In the genomic region with DNA sequence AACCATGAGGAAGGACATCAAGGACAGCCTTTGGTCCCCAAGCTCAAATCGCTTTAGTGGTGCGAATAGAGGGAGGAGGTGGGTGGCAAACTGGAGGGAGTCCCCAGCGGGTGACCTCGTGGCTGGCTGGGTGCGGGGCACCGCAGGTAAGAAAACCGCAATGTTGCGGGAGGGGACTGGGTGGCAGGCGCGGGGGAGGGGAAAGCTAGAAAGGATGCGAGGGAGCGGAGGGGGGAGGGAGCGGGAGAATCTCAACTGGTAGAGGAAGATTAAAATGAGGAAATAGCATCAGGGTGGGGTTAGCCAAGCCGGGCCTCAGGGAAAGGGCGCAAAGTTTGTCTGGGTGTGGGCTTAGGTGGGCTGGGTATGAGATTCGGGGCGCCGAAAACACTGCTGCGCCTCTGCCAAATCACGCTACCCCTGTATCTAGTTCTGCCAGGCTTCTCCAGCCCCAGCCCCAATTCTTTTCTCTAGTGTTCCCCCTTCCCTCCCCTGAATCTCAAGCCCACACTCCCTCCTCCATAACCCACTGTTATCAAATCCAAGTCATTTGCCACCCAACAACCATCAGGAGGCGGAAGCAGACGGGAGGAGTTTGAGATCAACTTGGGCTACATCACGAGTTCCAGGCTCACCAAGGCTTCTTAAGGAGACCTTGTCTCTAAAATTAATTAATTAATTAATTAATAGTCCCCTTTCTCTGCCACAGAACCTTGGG, we compare ENCODE assay signal across 8 mouse cellular contexts. TPM values are rescaled to one million over a fixed set of nuclear protein-coding genes. Genes with fewer than 3 reads are reported as not detected.
DNase-seq lines count a peak whose midpoint lies in the region; ATAC-seq lines count a peak whose summit lies in the region.

No protein-coding gene starts in this region.

- H3K4me1 ChIP-seq in kidney, embryonic 14.5 days (ENCODE audit: control insufficient read depth, insufficient read depth, low read length), result 0 out of 2 replicates have a peak, but pooled peaks cover 10% of the 10 kb centered on the region
- peaks cover 15% of the 10 kb centered on the region for H3K4me1 ChIP-seq in forebrain, embryonic 12.5 days
- peaks cover 16% of the 10 kb centered on the region; the same call in 1 of the 2 replicates for H3K4me1 ChIP-seq in midbrain, embryonic 16.5 days (ENCODE audit: control insufficient read depth, insufficient read depth, low read length)

- 4% methylated on average over 23 of the region's 23 CpGs for WGBS in kidney, embryonic 14.5 days
- WGBS in forebrain, embryonic 12.5 days, result 4% methylated on average over 23 of the region's 23 CpGs
- 4% methylated on average over 22 of the region's 23 CpGs for WGBS in midbrain, embryonic 16.5 days

- peak overlapping the region; percentile 46 for H3K4me3 ChIP-seq in kidney, embryonic 14.5 days (ENCODE audit: low read length)
- H3K4me3 ChIP-seq in forebrain, embryonic 12.5 days (replicated peaks), result peak overlapping the region; percentile 36
- H3K4me3 ChIP-seq in midbrain, embryonic 16.5 days (ENCODE audit: low read depth, low read length), result peak overlapping the region; percentile 43

- no peak for DNase-seq in kidney, postnatal 36 days
- peak; percentile 39 for DNase-seq in NIH3T3 (ENCODE audit: low read depth)
- DNase-seq in kidney, postnatal 10 days, result peak; percentile 51
- no peak for DNase-seq in ovary, postnatal 36 days (ENCODE audit: low spot score)
- DNase-seq in Muller cell, postnatal 12 days (ENCODE audit: inconsistent ontology term), result no peak

- peak; percentile 18; the same call in 1 of the 2 replicates for ATAC-seq in kidney, embryonic 14.5 days (ENCODE audit: low FRiP score, low TSS enrichment)
- no peak for ATAC-seq in forebrain, embryonic 12.5 days (ENCODE audit: low FRiP score)
- peak; percentile 34; the same call in 1 of the 2 replicates for ATAC-seq in midbrain, embryonic 16.5 days

- H3K9ac ChIP-seq in kidney, embryonic 14.5 days (ENCODE audit: low read depth, low read length), result peak overlapping the region; percentile 47
- H3K9ac ChIP-seq in forebrain, embryonic 12.5 days, result peak overlapping the region; percentile 36
- peak overlapping the region; percentile 42 for H3K9ac ChIP-seq in midbrain, embryonic 16.5 days (ENCODE audit: low read depth, low read length)

- no peaks in the 10 kb centered on the region for H3K36me3 ChIP-seq in kidney, embryonic 14.5 days (ENCODE audit: control insufficient read depth, insufficient read depth, low read length)
- H3K36me3 ChIP-seq in forebrain, embryonic 12.5 days (replicated peaks), result no peaks in the 10 kb centered on the region
- no peaks in the 10 kb centered on the region for H3K36me3 ChIP-seq in midbrain, embryonic 16.5 days (ENCODE audit: control insufficient read depth, insufficient read depth, low read length)

- H3K4me2 ChIP-seq in kidney, embryonic 14.5 days (replicated peaks; ENCODE audit: low read depth, low read length), result peak overlapping the region; percentile 61
- peak overlapping the region; percentile 58 for H3K4me2 ChIP-seq in forebrain, embryonic 12.5 days
- peak overlapping the region; percentile 62 for H3K4me2 ChIP-seq in midbrain, embryonic 16.5 days (ENCODE audit: low read length)

- H3K27me3 ChIP-seq in kidney, embryonic 14.5 days (ENCODE audit: control insufficient read depth, insufficient read depth, low read length), result peaks cover 23% of the 10 kb centered on the region
- H3K27me3 ChIP-seq in forebrain, embryonic 12.5 days, result peaks cover 64% of the 10 kb centered on the region
- peaks cover 16% of the 10 kb centered on the region for H3K27me3 ChIP-seq in midbrain, embryonic 16.5 days (ENCODE audit: control insufficient read depth, insufficient read depth, low read depth, low read length)

- no peak overlapping the region for H3K27ac ChIP-seq in kidney, embryonic 14.5 days (ENCODE audit: low read depth, low read length)
- H3K27ac ChIP-seq in forebrain, embryonic 12.5 days, result no peak overlapping the region
- no peak overlapping the region for H3K27ac ChIP-seq in midbrain, embryonic 16.5 days (ENCODE audit: low read length)

- H3K9me3 ChIP-seq in kidney, embryonic 14.5 days (ENCODE audit: control insufficient read depth, low read length), result no peaks in the 10 kb centered on the region
- no peaks in the 10 kb centered on the region for H3K9me3 ChIP-seq in forebrain, embryonic 12.5 days
- no peaks in the 10 kb centered on the region for H3K9me3 ChIP-seq in midbrain, embryonic 16.5 days (replicated peaks; ENCODE audit: control insufficient read depth, low read length, poor library complexity, severe bottlenecking)

RNA-seq across cellular contexts. Expression of gene Thy1, which starts 0.7 kb away (rescaled TPM):
- polyA plus RNA-seq in kidney, embryonic 14.5 days (2014; fragmentation: Nextera tagmentation; extraction: Ambion mirVana), result 14.3 and 19.9 TPM in 2 replicates
- polyA plus RNA-seq in forebrain, embryonic 12.5 days (2016; fragmentation: Nextera tagmentation; extraction: Ambion mirVana), result not detected in 2 replicates
- 2.9 and 6.4 TPM in 2 replicates for polyA plus RNA-seq in midbrain, embryonic 16.5 days (2015; fragmentation: Nextera tagmentation; extraction: Ambion mirVana)

RNA-seq across cellular contexts. Expression of gene Usp2, which starts 23.0 kb away (rescaled TPM):
- 25.8 and 29.4 TPM in 2 replicates for polyA plus RNA-seq in kidney, embryonic 14.5 days (2014; fragmentation: Nextera tagmentation; extraction: Ambion mirVana)
- 10.2 and 14.6 TPM in 2 replicates for polyA plus RNA-seq in forebrain, embryonic 12.5 days (2016; fragmentation: Nextera tagmentation; extraction: Ambion mirVana)
- 6.7 and 9.7 TPM in 2 replicates for polyA plus RNA-seq in midbrain, embryonic 16.5 days (2015; fragmentation: Nextera tagmentation; extraction: Ambion mirVana)

RNA-seq across cellular contexts. Expression of gene Mfrp, which starts 57.7 kb away (rescaled TPM):
- 0.14 TPM in 1 of 2 replicates, not detected in the other for polyA plus RNA-seq in kidney, embryonic 14.5 days (2014; fragmentation: Nextera tagmentation; extraction: Ambion mirVana)
- polyA plus RNA-seq in forebrain, embryonic 12.5 days (2016; fragmentation: Nextera tagmentation; extraction: Ambion mirVana), result 0.27 and 0.33 TPM in 2 replicates
- 0.15 and 0.16 TPM in 2 replicates for polyA plus RNA-seq in midbrain, embryonic 16.5 days (2015; fragmentation: Nextera tagmentation; extraction: Ambion mirVana)

Comparison
In these comparisons a context has a peak if more than half of its experiments do, and no peak if none do; other contexts are left out.
1. DNase-seq: peak in NIH3T3 (single experiment) and kidney, postnatal 10 days (single experiment); none in kidney, postnatal 36 days (0 of 2), ovary, postnatal 36 days (single experiment) and Muller cell, postnatal 12 days (single experiment).
2. Peak in every context shown above with its lines, with median percentiles within 50 percentile points of each other: H3K4me2 ChIP-seq, H3K4me3 ChIP-seq and H3K9ac ChIP-seq.